Mouse (Mus musculus) stomach, embryonic 16.5 days (tissue): ENCODE results near the gene Uaca. TPM values are rescaled to one million over a fixed set of nuclear protein-coding genes. Genes with fewer than 3 reads are reported as not detected.

ENCODE experiments used
- ATAC-seq: fragments of 200-750 bp; cut with Nextera tagmentation; 2 replicates; pipeline ENCODE4 v1.8.0; 2017; ENCODE audit warnings: moderate number of reproducible peaks, moderate TSS enrichment; ENCODE audit not compliant: insufficient read depth, low FRiP score
- H3K27ac ChIP-seq: fragments of 300-500 bp; sonication (generic); 2 replicates; pipeline ENCODE4 v1.5.1; 2014; ENCODE audit warnings: low read length
- H3K27me3 ChIP-seq: fragments of 300-500 bp; sonication (generic); 2 replicates; pipeline ENCODE4 v1.6.1; 2014; ENCODE audit warnings: low read length, control low read depth, mixed read lengths; ENCODE audit not compliant: control insufficient read depth, insufficient read depth
- H3K36me3 ChIP-seq: fragments of 300-500 bp; sonication (generic); 2 replicates; pipeline ENCODE4 v1.6.1; 2014; ENCODE audit warnings: low read length; ENCODE audit not compliant: control insufficient read depth, insufficient read depth
- H3K4me1 ChIP-seq: fragments of 300-500 bp; sonication (generic); 2 replicates; pipeline ENCODE4 v1.6.1; 2014; ENCODE audit warnings: low read length, control low read depth, mixed read lengths; ENCODE audit not compliant: control insufficient read depth, insufficient read depth
- H3K4me2 ChIP-seq: fragments of 300-500 bp; sonication (generic); 2 replicates; pipeline ENCODE4 v1.6.1; 2014; ENCODE audit warnings: low read depth, low read length, mixed read lengths
- H3K4me3 ChIP-seq: fragments of 300-500 bp; sonication (generic); replicated peaks from 2 replicates; pipeline ENCODE4 v1.5.1; 2014; ENCODE audit warnings: mild to moderate bottlenecking, low read length
- H3K9ac ChIP-seq: fragments of 300-500 bp; sonication (generic); 2 replicates; pipeline ENCODE4 v1.6.1; 2014; ENCODE audit warnings: low read length
- H3K9me3 ChIP-seq: fragments of 300-500 bp; sonication (generic); replicated peaks from 2 replicates; pipeline ENCODE4 v1.6.1; 2016; ENCODE audit warnings: low read length, control low read depth; ENCODE audit not compliant: control insufficient read depth
- WGBS: fragments of 180-500 bp; shearing (Covaris S2); extraction: QIAGEN DNeasy Blood & Tissue Kit; methylation state at CpG from one replicate; pipeline ENCODE4 v1.1.7; 2014; 5-methylcytosine and 5-hydroxymethylcytosine counted together
- polyA plus RNA-seq: library from polyadenylated mRNA; unstranded; fragments of >200 nt; fragmentation: Nextera tagmentation; extraction: Ambion mirVana; gene quantifications from 2 replicates; pipeline ENCODE4 v1.2.1, GENCODE M21; 2015

Gene Uaca
- polyA plus RNA-seq, 1 experiment from 2014 or later: 42.0 TPM

- ATAC-seq: 0 out of 2 replicates have a peak, but pooled peaks have one; percentile 33
- Histone ChIP-seq H3K4me3 (no peak overlapping the region), H3K36me3 (peaks cover 2% of the 10 kb centered on the region; the same call in 1 of the 2 replicates), H3K27me3 (no peaks in the 10 kb centered on the region), H3K9me3 (no peaks in the 10 kb centered on the region), H3K9ac (no peak overlapping the region), H3K27ac (no peak overlapping the region), H3K4me2 (peak overlapping the region; percentile 40), H3K4me1 (peaks cover 3% of the 10 kb centered on the region; the same call in 1 of the 2 replicates)
- 40% methylated on average over 11 of the region's 11 CpGs for WGBS
These were observed 64.1 kb downstream of the Uaca start for GRCm38 (mm10) chr9:60858306-60858960.

- Histone ChIP-seq H3K27ac (no peak overlapping the region), H3K4me1 (peaks cover 3% of the 10 kb centered on the region; the same call in 1 of the 2 replicates), H3K36me3 (peaks cover 2% of the 10 kb centered on the region; the same call in 1 of the 2 replicates), H3K9ac (no peak overlapping the region), H3K9me3 (no peaks in the 10 kb centered on the region), H3K4me2 (no peak overlapping the region), H3K4me3 (no peak overlapping the region), H3K27me3 (no peaks in the 10 kb centered on the region)
- no peak for ATAC-seq
- WGBS: 77% methylated on average over 9 of the region's 9 CpGs
These were observed 64.7 kb downstream of the Uaca start for GRCm38 (mm10) chr9:60859031-60859430.

DNA sequence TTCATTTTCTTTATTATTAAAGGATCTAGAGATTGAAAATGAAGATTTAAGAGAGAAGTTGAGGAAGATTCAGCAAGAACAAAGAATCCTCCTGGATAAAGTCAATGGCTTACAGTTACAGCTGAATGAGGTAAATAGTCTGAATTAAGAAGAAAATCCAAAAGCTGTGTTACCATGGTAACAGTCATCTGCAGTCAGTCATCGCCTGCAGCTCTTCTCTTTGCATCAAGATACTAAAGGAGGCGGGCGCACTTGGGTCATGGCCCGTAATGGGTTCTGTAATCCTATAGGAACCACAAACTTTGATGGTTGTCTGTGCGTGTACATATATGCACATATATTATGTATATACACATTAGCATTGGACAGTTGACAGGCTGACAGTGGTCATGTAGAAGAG, 66.7 kb downstream of the Uaca start:
- ATAC-seq: no peak
- Histone ChIP-seq H3K9ac (no peak overlapping the region), H3K27me3 (no peaks in the 10 kb centered on the region), H3K36me3 (no peaks in the 10 kb centered on the region), H3K27ac (no peak overlapping the region), H3K4me3 (no peak overlapping the region), H3K4me2 (no peak overlapping the region), H3K4me1 (peaks cover 3% of the 10 kb centered on the region; the same call in 1 of the 2 replicates), H3K9me3 (no peaks in the 10 kb centered on the region)
- 89% methylated on average over 5 of the region's 5 CpGs for whole genome bisulfite sequencing

DNA sequence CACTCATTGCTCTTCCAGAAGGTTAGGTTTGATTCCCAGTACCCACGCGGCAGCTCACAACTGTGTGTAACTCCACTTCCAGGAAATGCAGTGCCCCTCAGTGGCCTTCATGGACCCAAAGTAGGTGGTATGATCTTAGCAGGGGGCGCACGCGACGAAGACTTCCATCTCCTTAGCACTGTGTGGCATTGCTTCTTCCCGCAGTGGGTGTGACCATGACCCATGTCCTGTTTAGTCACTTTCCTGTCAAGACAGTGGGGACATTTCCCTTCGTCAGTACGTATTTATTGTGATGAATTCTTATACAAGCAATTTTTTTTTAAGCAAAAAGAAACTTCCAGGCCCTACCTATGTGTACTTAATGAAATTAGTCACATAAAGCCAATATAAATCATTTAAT, 70.3 kb downstream of the Uaca start:
- H3K9ac ChIP-seq: no peak overlapping the region
- no peak overlapping the region for H3K4me2 ChIP-seq
- no peak overlapping the region for H3K27ac ChIP-seq
- no peaks in the 10 kb centered on the region for H3K4me1 ChIP-seq
- H3K4me3 ChIP-seq: no peak overlapping the region
- no peak for ATAC-seq
- 88% methylated on average over 9 of the region's 9 CpGs for WGBS
- no peaks in the 10 kb centered on the region for H3K9me3 ChIP-seq
- peaks cover 4% of the 10 kb centered on the region; the same call in 1 of the 2 replicates for H3K36me3 ChIP-seq
- no peaks in the 10 kb centered on the region for H3K27me3 ChIP-seq

GRCm38 (mm10) chr9:60865866-60866265, 71.5 kb downstream of the Uaca start:
- Histone ChIP-seq H3K36me3 (peaks cover 8% of the 10 kb centered on the region; the same call in 1 of the 2 replicates), H3K9me3 (no peaks in the 10 kb centered on the region), H3K4me3 (no peak overlapping the region), H3K4me1 (no peaks in the 10 kb centered on the region), H3K9ac (no peak overlapping the region), H3K4me2 (no peak overlapping the region), H3K27me3 (no peaks in the 10 kb centered on the region), H3K27ac (peak overlapping the region; percentile 33; the same call in 1 of the 2 replicates)
- WGBS: 53% methylated on average over 4 of the region's 4 CpGs
- ATAC-seq: 0 out of 2 replicates have a peak, but pooled peaks have one; percentile 37

DNA sequence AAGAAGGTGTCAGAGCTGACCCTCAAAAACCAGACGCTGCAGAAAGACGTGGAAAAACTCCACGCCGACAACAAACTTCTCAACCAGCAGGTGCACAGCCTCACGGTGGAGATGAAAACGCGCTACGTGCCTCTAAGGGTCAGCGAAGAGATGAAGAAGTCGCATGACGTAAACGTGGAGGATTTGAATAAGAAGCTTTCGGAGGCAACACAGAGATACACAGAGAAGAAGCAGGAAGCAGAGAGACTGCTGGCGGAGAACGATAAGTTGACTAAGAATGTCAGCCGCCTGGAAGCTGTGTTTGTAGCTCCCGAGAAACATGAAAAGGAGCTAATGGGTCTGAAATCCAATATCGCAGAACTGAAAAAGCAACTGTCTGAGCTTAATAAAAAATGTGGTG, 76.1 kb downstream of the Uaca start:
- 79% methylated on average over 18 of the region's 18 CpGs for WGBS
- no peak overlapping the region for H3K4me2 ChIP-seq
- no peaks in the 10 kb centered on the region for H3K27me3 ChIP-seq
- H3K4me1 ChIP-seq: peaks cover 6% of the 10 kb centered on the region
- H3K4me3 ChIP-seq: no peak overlapping the region
- H3K9me3 ChIP-seq: no peaks in the 10 kb centered on the region
- ATAC-seq: no peak
- H3K9ac ChIP-seq: no peak overlapping the region
- no peak overlapping the region for H3K27ac ChIP-seq
- peaks cover 16% of the 10 kb centered on the region; the same call in 1 of the 2 replicates for H3K36me3 ChIP-seq

GRCm38 (mm10) chr9:60870919-60871503, 76.7 kb downstream of the Uaca start:
- WGBS: 84% methylated on average over 28 of the region's 28 CpGs
- H3K27ac ChIP-seq: no peak overlapping the region
- no peak overlapping the region for H3K9ac ChIP-seq
- H3K36me3 ChIP-seq: peaks cover 16% of the 10 kb centered on the region; the same call in 1 of the 2 replicates
- peaks cover 6% of the 10 kb centered on the region for H3K4me1 ChIP-seq
- H3K9me3 ChIP-seq: no peaks in the 10 kb centered on the region
- H3K4me2 ChIP-seq: no peak overlapping the region
- no peak overlapping the region for H3K4me3 ChIP-seq
- no peak for ATAC-seq
- no peaks in the 10 kb centered on the region for H3K27me3 ChIP-seq

GRCm38 (mm10) chr9:60873257-60874054, 79.1 kb downstream of the Uaca start:
- ATAC-seq: peak; percentile 69; the same call in 1 of the 2 replicates
- no peak overlapping the region for H3K4me3 ChIP-seq
- H3K27ac ChIP-seq: peak overlapping the region; percentile 85
- WGBS: 64% methylated on average over 13 of the region's 13 CpGs
- H3K36me3 ChIP-seq: peaks cover 16% of the 10 kb centered on the region; the same call in 1 of the 2 replicates
- no peaks in the 10 kb centered on the region for H3K9me3 ChIP-seq
- no peak overlapping the region for H3K4me2 ChIP-seq
- H3K27me3 ChIP-seq: no peaks in the 10 kb centered on the region
- peaks cover 6% of the 10 kb centered on the region for H3K4me1 ChIP-seq
- no peak overlapping the region for H3K9ac ChIP-seq

DNA sequence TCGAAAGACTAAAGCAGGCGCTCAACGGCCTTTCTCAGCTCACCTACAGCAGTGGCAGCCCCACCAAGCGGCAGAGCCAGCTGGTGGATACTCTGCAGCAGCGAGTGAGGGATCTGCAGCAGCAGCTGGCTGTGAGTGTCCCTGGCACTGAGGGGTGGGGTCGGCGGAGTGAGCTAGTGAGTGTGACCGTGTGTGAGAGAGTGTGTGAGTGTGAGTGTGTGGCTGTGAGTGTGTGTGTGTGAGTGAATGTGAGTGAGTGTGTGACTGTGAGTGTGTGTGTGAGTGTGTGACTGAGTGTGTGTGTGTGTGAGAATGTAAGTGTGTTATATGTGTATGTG, 79.7 kb downstream of the Uaca start:
- H3K4me2 ChIP-seq: no peak overlapping the region
- peak overlapping the region; percentile 85 for H3K27ac ChIP-seq
- no peaks in the 10 kb centered on the region for H3K9me3 ChIP-seq
- peaks cover 6% of the 10 kb centered on the region for H3K4me1 ChIP-seq
- ATAC-seq: peak; percentile 35; the same call in 1 of the 2 replicates
- WGBS: 71% methylated on average over 8 of the region's 8 CpGs
- H3K36me3 ChIP-seq: peaks cover 16% of the 10 kb centered on the region; the same call in 1 of the 2 replicates
- no peak overlapping the region for H3K9ac ChIP-seq
- H3K27me3 ChIP-seq: no peaks in the 10 kb centered on the region
- no peak overlapping the region for H3K4me3 ChIP-seq
